Mouse (Mus musculus): Measurements from ENCODE around the gene Gm6205.
"Not testable (repeated sequence)": the region's sequence is repeated elsewhere in the genome, so short reads cannot be mapped to it uniquely, and the experiment has no call there.

Gm6205 gene

GRCm38 (mm10) chr5:94648082-94648481 lies at the start of gene Gm6205:
Gene Gm6205, plus strand, starts transcription at chr5:94648382.
- not testable (repeated sequence) for DNase-seq (ENCODE audit: extremely low spot score, low read depth, low spot score)

GRCm38 (mm10) chr5:94616242-94616641 lies 31.9 kb upstream of the Gm6205 start, which contains the start of gene Gm3147:
Gene Gm3147, minus strand, starts transcription at chr5:94616342.
- not testable (repeated sequence) for DNase-seq (ENCODE audit: extremely low spot score, low read depth, low spot score)

- not testable (repeated sequence) for DNase-seq (ENCODE audit: extremely low spot score, low read depth, low spot score)
These were observed 24.5 kb upstream of the Gm6205 start, which contains the start of gene Gm6509 for GRCm38 (mm10) chr5:94623679-94624078. Gene Gm6509, plus strand, starts transcription at chr5:94623979.

Measured in hindlimb bud, embryonic 11.5 days (tissue).